Mouse (Mus musculus) cerebellum, adult 11-12 months (tissue): Measurements from ENCODE around the gene Ifnl3.
"Not testable (repeated sequence)": the region's sequence is repeated elsewhere in the genome, so short reads cannot be mapped to it uniquely, and the experiment has no call there.

Experiments
- DNase-seq: peaks from one replicate; pipeline ENCODE4 v3.0.0; 2022

Gene Ifnl3

GRCm38 (mm10) chr7:28522536-28522935, at the start of gene Ifnl3:
TSS of gene Ifnl3 (plus strand) at chr7:28522836.
- DNase-seq: not testable (repeated sequence)

DNA sequence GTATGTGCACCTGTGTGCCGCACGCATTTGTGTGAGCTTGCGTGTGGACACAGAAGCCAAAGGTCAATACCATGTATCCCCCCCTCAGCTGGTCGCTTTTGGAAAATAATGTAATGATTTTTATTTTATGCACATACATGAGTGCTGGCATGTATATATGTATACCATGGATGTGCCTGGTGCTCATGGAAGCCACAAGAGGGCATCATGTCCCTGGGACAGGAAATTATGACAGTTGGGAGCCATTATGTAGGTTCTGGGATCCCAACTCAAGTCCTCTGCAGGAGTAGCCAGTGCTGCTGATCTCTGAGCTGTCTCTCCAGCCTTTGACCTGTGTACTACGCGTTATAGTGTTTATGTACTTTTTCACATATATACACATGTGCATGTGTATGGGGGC, 46.4 kb upstream of the Ifnl3 start:
- no peak for DNase-seq

- no peak for DNase-seq
These were observed 45.3 kb upstream of the Ifnl3 start for GRCm38 (mm10) chr7:28477363-28477762.

DNA sequence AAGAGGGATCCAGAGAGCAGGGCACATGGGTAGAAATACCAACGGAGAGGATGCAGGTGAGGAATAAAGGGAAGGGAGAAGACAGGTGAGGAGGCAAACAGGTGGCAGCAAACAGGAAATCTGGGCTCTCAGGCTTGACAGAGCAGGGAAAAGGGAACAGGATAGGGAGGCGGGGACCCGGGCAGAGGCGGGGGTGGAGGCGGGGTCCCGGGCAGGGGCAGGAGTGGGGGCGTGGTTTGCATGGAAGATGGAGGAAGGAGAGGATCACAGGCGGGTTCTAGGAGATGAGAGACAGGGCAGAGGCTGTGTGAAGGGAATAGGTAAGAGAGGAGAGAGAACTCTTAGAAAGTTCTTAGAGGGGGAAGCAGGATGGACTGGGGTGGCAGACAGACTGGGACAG, 43.8 kb upstream of the Ifnl3 start:
- DNase-seq: no peak

DNA sequence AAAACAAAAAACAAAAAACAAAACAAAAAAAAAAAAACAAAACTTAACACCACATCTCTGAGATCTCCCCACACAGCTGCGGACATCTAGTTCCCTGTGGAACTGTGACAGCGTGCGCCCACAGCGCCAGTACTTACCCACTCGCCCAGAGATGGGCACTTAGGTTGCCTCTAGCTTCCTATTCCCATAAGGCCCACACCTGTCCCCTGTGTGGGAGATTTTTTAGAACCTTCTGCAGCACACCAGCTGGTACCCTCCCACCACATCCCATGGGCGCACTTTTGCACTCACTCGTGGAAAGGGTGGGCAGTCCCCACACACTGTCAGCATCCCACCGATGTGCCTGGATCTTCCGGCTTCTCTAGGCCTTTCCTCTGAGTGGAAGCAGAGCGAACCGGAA, 39.8 kb upstream of the Ifnl3 start:
- no peak for DNase-seq

GRCm38 (mm10) chr7:28484192-28484591, 38.4 kb upstream of the Ifnl3 start:
- DNase-seq: no peak

- DNase-seq: peak; percentile 21
These were observed 34.6 kb upstream of the Ifnl3 start for GRCm38 (mm10) chr7:28488030-28488491.

DNA sequence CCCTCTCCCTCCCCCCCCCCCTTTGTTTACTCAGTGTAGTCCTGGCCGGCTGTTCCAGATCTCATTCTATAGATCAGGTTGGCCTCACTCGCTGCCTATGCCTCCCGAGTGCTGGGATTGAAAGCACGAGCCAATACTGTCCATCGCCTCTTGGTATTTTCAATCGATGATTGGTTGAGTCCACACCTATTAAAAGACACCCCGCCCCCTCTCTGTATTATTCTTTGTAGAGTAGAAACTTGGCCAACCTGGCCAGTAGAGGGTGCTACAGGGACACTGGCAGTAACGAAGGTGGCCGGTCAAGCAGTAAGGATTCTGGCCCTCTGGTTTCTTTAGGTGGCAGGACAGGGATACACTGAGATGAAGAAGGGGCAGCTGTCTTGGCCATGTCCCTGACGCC, 32.2 kb upstream of the Ifnl3 start:
- peak; percentile 73 for DNase-seq

GRCm38 (mm10) chr7:28490903-28491302, 31.7 kb upstream of the Ifnl3 start:
- peak; percentile 17 for DNase-seq

DNA sequence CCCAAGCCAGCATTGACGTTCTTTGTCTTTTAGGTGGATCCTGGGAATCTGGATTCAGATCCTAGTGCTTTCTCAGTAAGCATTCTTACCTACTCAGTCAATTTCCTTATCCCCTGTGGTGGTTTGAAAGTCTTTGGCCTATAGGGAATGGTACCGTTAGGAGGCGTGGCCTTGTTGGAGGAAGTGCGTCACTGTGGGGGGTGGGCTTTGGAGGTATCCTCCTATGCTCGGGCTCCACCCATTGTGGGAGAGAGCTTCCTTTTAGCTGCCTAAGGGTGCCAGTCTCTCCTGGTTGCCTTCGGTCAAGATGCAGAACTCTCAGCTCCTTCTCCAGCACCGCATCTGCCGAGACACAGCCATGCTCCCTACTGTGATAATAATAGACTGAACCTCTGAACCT, 30.3 kb upstream of the Ifnl3 start:
- DNase-seq: no peak

DNA sequence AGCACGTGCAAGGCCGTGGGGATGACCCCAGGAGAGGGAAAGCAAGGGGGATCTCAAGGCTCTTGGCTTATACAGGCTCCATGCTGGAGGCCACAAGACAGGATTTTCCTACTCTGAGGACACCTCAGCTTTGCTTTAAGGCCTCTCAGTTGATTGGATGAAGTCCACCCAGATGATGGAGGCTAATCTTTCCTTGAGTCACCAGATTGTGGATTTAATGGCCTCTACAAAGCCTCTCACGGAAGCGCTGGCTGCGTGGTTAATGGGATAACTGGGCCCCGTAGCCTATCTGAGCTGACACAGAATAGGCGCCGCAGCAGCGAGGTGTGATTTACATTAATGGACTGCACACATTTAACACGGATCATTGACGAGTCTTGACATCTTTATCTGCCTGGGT, 27.2 kb upstream of the Ifnl3 start:
- no peak for DNase-seq

GRCm38 (mm10) chr7:28505585-28505984, 17.1 kb upstream of the Ifnl3 start:
- DNase-seq: no peak

GRCm38 (mm10) chr7:28509121-28509520, 13.5 kb upstream of the Ifnl3 start:
- not testable (repeated sequence) for DNase-seq

GRCm38 (mm10) chr7:28510405-28510974, 12.1 kb upstream of the Ifnl3 start, which contains the start of gene Ifnl2:
TSS of gene Ifnl2 (minus strand) at chr7:28510455.
- DNase-seq: not testable (repeated sequence)

- no peak for DNase-seq
These were observed 11.2 kb upstream of the Ifnl3 start for GRCm38 (mm10) chr7:28511441-28511840.

GRCm38 (mm10) chr7:28527922-28528719, 5.5 kb downstream of the Ifnl3 start:
- DNase-seq: peak; percentile 55

DNA sequence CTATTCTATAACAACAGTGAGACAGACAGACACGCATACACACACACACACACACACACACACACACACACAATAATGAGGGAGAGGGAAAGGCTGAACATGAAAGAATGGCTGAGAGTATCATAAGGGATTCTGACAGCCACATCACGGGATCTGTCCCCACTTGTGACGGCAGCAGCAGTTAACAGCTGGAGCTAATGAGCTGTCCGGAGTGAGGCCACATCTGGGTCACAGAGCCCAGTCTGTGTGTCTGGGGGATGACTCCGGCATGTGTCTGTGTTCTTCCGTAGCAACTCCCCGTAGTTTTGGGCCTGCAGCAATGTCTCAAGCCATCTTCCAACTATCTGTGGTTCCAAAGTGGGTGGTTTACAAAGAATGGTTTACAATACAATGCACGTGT, 9.4 kb downstream of the Ifnl3 start:
- DNase-seq: no peak

DNA sequence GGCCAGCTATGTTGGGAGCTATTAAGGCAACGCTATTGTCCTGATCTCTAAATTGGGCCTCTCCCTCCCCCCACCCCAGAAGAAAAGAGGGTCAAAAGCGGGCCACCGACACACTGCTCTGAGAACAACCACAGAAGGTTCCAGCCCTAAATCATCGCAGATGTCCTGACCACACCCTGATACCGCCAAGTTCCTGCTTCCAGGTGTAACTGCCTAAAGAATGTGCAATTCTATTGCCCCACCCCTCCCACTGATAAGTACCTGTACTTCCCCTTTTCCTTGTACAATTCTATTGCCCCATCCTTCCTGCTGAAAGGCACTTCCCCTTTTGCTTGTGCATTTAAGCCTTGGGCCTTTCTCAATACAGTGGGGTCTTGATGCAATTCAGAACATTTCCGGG, 16.2 kb downstream of the Ifnl3 start:
- DNase-seq: not testable (repeated sequence)

DNA sequence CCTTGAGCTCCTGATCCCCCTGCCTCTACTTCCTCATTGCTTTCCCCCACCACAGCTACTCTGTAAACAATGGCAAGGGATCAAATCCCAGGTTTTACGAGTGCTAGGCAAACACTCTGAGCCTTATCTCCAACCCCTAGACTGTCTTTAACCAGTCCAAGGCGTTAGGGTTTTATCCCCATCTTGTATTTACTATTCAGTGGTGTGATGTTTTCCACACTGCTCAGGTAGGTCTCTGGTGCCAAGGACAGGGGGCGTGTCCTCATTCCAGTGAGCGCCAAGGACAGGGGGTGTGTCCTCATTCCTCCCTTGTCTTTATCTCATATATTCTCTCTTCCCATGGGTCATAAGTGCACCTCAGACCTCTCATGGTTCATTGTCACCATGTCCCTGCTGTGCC, 17.9 kb downstream of the Ifnl3 start, which contains the start of gene Sycn:
Gene Sycn, plus strand, starts transcription at position 360 of the 400 bp plus-strand sequence.
- DNase-seq: no peak

GRCm38 (mm10) chr7:28544051-28544601, 21.5 kb downstream of the Ifnl3 start:
- DNase-seq: no peak

DNA sequence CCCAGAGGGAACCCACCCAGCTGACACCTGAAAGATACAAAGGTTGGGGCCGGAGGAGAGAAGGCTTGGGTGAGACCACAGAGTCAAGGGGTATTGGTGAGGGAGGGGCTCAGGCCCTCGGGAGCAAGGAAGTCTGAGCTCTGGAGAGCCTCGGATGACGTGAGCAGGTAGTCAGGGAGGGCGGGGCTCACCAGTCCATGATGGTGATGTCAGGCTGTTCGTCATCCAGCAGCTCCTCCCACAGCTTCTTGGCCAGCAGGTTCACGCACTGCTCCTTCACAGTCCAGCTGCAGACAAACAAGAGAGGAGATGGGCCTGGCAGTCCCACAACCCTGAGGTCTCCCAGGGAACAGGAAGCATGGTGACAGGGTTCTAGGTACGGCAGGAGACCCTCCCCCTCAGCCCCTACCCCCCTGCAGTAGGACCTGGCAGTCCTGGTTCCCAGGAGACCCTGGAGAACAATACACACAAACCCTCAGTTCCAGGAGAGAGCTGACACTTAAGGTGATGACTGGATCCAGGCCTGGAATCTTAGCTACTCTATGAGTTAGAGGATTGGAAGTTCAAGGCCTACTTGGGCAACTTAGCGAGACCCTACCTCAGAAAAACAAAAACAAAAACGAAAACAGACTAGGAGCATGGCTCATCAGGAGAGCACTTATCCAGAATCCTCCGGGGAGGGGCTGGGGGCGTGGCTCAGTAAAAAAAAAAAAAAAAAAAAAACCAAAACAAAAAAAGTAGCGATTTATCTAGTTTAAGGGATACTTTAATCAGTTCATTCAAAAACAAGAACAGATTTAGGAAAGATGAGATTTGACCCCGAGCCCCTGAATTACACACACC, 22.6 kb downstream of the Ifnl3 start:
- DNase-seq: no peak

DNA sequence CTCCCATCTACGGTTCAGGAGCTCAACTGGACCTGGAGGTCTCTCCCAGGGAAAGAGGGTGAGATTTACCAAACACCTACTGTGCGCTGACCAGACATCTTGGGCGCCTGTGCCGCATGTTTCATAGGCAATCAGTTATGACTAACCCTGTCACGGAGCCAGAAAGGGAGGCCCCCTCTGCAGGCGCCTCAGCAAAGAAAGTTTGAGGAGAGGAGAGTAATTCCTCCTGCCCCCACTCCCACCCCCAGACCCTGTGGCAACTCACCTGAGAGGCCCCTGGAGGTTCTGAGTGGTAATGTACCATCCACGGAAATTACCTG, 23.2 kb downstream of the Ifnl3 start:
- DNase-seq: no peak

GRCm38 (mm10) chr7:28546649-28547048, 24.0 kb downstream of the Ifnl3 start:
- no peak for DNase-seq
